Mouse (Mus musculus): Measurements from ENCODE around the gene Ptpn1. TPM values are rescaled to one million over a fixed set of nuclear protein-coding genes. Genes with fewer than 3 reads are reported as not detected.
A peak's percentile ranks its signal among the peaks of the same experiment; 100 is the strongest.

Ptpn1 gene
- polyA plus RNA-seq, 1 experiment from 2014 or later, result 56.7 TPM

DNA sequence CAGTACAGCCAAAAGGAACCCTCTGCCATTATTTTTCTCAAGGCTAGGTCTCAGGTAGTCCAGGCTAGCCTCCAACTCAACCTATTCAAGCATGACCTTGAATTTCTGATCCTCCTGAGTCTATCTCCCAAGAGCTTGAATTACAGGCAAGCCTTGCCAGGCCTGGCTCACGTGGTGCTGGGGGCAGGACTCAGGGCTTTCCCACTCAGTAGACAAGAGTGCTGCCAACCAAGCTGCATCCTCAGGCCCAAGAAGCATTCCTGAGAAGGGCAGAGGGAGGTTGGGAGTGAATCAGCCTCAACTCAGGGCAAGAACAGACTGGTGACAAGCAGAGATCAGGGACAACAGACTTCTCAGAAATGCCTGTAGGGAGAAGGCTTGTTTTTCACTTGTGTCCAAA is 12.8 kb upstream of the Ptpn1 start:
- Histone ChIP-seq H3K27me3 (ENCODE audit: insufficient read depth, low read length) (no peaks in the 10 kb centered on the region), H3K27ac (ENCODE audit: low read length) (no peak overlapping the region), H3K4me1 (ENCODE audit: insufficient read depth, low read length) (no peaks in the 10 kb centered on the region), H3K9ac (replicated peaks; ENCODE audit: low read length) (no peak overlapping the region), H3K9me3 (ENCODE audit: low read length) (no peaks in the 10 kb centered on the region), H3K36me3 (ENCODE audit: insufficient read depth, low read length) (no peaks in the 10 kb centered on the region), H3K4me3 (ENCODE audit: low read length) (no peak overlapping the region), H3K4me2 (replicated peaks; ENCODE audit: low read depth, low read length) (no peak overlapping the region)
- ATAC-seq (ENCODE audit: low FRiP score, low TSS enrichment), result no peak
- WGBS, result 58% methylated on average over 1 of the region's 1 CpGs

DNA sequence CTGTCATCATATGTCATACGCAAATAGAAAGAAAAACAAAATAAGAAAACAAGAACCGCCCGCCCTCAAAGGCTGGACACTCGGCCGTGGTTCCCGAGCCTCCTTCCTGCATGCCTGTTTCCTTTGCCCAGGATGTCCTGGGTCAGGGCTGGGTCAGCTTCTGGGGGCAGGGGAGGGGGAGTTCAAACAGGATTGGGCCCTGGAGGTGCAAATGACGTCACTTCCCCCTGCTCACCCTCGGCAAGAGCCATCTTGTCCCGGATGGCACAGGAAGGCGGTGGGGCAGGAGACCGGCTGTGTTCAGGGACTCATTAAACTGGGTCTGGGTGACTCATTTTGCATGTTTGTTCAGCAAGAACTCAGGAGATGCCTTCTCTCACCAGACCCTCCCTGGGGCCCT is 11.8 kb upstream of the Ptpn1 start:
- 40% methylated on average over 11 of the region's 11 CpGs for WGBS
- ATAC-seq (ENCODE audit: low FRiP score, low TSS enrichment), result no peak; the same call in 1 of the 2 replicates
- no peaks in the 10 kb centered on the region for H3K4me1 ChIP-seq (ENCODE audit: insufficient read depth, low read length)
- no peaks in the 10 kb centered on the region for H3K9me3 ChIP-seq (ENCODE audit: low read length)
- no peak overlapping the region for H3K9ac ChIP-seq (replicated peaks; ENCODE audit: low read length)
- no peak overlapping the region for H3K4me3 ChIP-seq (ENCODE audit: low read length)
- no peak overlapping the region for H3K4me2 ChIP-seq (replicated peaks; ENCODE audit: low read depth, low read length)
- no peaks in the 10 kb centered on the region for H3K27me3 ChIP-seq (ENCODE audit: insufficient read depth, low read length)
- H3K27ac ChIP-seq (ENCODE audit: low read length), result 0 out of 2 replicates have a peak overlapping the region, but pooled peaks have one; percentile 26
- no peaks in the 10 kb centered on the region for H3K36me3 ChIP-seq (ENCODE audit: insufficient read depth, low read length)

DNA sequence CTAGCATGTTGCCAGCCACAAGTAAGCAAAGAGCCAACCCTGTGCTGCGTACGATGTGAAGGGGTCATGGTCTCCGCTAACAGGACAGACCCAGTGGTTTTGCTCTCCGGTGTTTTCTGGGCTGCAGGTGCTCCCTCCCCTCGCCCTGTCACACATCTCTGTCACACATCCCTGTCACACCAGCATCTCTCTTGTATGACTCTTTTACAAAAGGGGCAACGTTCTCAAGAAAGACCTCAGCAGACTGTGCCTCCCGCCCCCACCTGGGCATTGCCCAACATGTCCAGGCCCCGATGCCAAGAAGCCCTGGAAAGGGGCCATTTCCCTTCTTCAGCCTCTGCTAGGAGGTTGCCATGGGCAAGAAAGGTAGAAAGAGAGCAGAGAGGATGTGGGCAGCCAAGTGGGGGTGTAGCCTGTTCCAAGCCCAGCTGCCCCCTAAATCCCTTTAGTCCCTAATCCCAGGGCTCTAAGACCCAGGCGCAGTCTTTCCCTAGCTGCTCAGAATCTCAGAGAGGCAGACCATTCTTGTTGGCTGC is 10.8 kb upstream of the Ptpn1 start:
- H3K4me2 ChIP-seq (replicated peaks; ENCODE audit: low read depth, low read length), result no peak overlapping the region
- ATAC-seq (ENCODE audit: low FRiP score, low TSS enrichment), result no peak
- H3K9me3 ChIP-seq (ENCODE audit: low read length), result no peaks in the 10 kb centered on the region
- H3K4me3 ChIP-seq (ENCODE audit: low read length), result no peak overlapping the region
- H3K27me3 ChIP-seq (ENCODE audit: insufficient read depth, low read length), result no peaks in the 10 kb centered on the region
- peaks cover 2% of the 10 kb centered on the region; the same call in 1 of the 2 replicates for H3K4me1 ChIP-seq (ENCODE audit: insufficient read depth, low read length)
- 92% methylated on average over 9 of the region's 9 CpGs for WGBS
- H3K27ac ChIP-seq (ENCODE audit: low read length), result no peak overlapping the region
- H3K36me3 ChIP-seq (ENCODE audit: insufficient read depth, low read length), result no peaks in the 10 kb centered on the region
- no peak overlapping the region for H3K9ac ChIP-seq (replicated peaks; ENCODE audit: low read length)

DNA sequence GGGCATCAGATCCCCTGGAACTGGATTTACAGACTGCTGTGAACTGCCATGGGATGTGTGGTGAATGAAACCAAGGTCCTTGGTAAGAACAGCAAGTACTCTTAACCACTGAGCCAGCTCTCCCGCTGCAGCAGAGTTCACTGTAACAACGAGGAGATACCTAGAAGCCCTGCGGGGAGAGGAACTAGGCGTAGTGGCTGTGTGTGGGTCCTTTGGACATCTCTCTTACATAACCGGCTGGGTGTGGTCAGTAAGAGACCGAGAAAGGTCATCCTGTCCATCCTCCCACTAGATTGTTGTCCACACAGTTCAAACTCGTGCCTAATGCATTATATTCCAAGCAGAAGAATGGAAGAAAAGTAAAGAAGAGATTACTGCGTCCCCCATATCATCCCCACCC is 10.0 kb upstream of the Ptpn1 start:
- 77% methylated on average over 8 of the region's 8 CpGs for WGBS
- H3K9ac ChIP-seq (replicated peaks; ENCODE audit: low read length), result no peak overlapping the region

GRCm38 (mm10) chr2:167924011-167924410 is 7.8 kb upstream of the Ptpn1 start:
- WGBS, result 89% methylated on average over 5 of the region's 5 CpGs
- H3K36me3 ChIP-seq (ENCODE audit: insufficient read depth, low read length), result no peaks in the 10 kb centered on the region
- ATAC-seq (ENCODE audit: low FRiP score, low TSS enrichment), result no peak

More for the DNA sequence above, 10.0 kb upstream of the Ptpn1 start:
- ATAC-seq (ENCODE audit: low FRiP score, low TSS enrichment), result no peak
- Histone ChIP-seq H3K4me1 (ENCODE audit: insufficient read depth, low read length) (peaks cover 2% of the 10 kb centered on the region; the same call in 1 of the 2 replicates), H3K27ac (ENCODE audit: low read length) (no peak overlapping the region), H3K4me2 (replicated peaks; ENCODE audit: low read depth, low read length) (no peak overlapping the region), H3K27me3 (ENCODE audit: insufficient read depth, low read length) (no peaks in the 10 kb centered on the region), H3K4me3 (ENCODE audit: low read length) (no peak overlapping the region), H3K36me3 (ENCODE audit: insufficient read depth, low read length) (no peaks in the 10 kb centered on the region), H3K9me3 (ENCODE audit: low read length) (no peaks in the 10 kb centered on the region)

GRCm38 (mm10) chr2:167924803-167925604 is 6.9 kb upstream of the Ptpn1 start:
- 1% methylated on average over 29 of the region's 29 CpGs for WGBS
- ATAC-seq (ENCODE audit: low FRiP score, low TSS enrichment), result peak; percentile 69
- peaks cover 9% of the 10 kb centered on the region; the same call in 1 of the 2 replicates for H3K4me1 ChIP-seq (ENCODE audit: insufficient read depth, low read length)
- H3K36me3 ChIP-seq (ENCODE audit: insufficient read depth, low read length), result no peaks in the 10 kb centered on the region
- H3K9ac ChIP-seq (replicated peaks; ENCODE audit: low read length), result peak overlapping the region; percentile 68
- peak overlapping the region; percentile 89 for H3K27ac ChIP-seq (ENCODE audit: low read length)
- no peaks in the 10 kb centered on the region for H3K27me3 ChIP-seq (ENCODE audit: insufficient read depth, low read length)
- peak overlapping the region; percentile 50 for H3K4me3 ChIP-seq (ENCODE audit: low read length)
- H3K4me2 ChIP-seq (replicated peaks; ENCODE audit: low read depth, low read length), result peak overlapping the region; percentile 81
- H3K9me3 ChIP-seq (ENCODE audit: low read length), result no peaks in the 10 kb centered on the region

More at GRCm38 (mm10) chr2:167924011-167924410, 7.8 kb upstream of the Ptpn1 start:
- Histone ChIP-seq H3K9ac (replicated peaks; ENCODE audit: low read length) (no peak overlapping the region), H3K27me3 (ENCODE audit: insufficient read depth, low read length) (no peaks in the 10 kb centered on the region), H3K27ac (ENCODE audit: low read length) (no peak overlapping the region), H3K4me1 (ENCODE audit: insufficient read depth, low read length) (peaks cover 9% of the 10 kb centered on the region; the same call in 1 of the 2 replicates), H3K4me2 (replicated peaks; ENCODE audit: low read depth, low read length) (no peak overlapping the region), H3K4me3 (ENCODE audit: low read length) (no peak overlapping the region), H3K9me3 (ENCODE audit: low read length) (no peaks in the 10 kb centered on the region)

- Histone ChIP-seq H3K4me3 (ENCODE audit: low read length) (no peak overlapping the region), H3K9me3 (ENCODE audit: low read length) (no peaks in the 10 kb centered on the region), H3K27ac (ENCODE audit: low read length) (no peak overlapping the region), H3K9ac (replicated peaks; ENCODE audit: low read length) (no peak overlapping the region), H3K4me1 (ENCODE audit: insufficient read depth, low read length) (peaks cover 9% of the 10 kb centered on the region; the same call in 1 of the 2 replicates), H3K36me3 (ENCODE audit: insufficient read depth, low read length) (no peaks in the 10 kb centered on the region), H3K4me2 (replicated peaks; ENCODE audit: low read depth, low read length) (no peak overlapping the region), H3K27me3 (ENCODE audit: insufficient read depth, low read length) (no peaks in the 10 kb centered on the region)
- no peak for ATAC-seq (ENCODE audit: low FRiP score, low TSS enrichment)
- 90% methylated on average over 11 of the region's 11 CpGs for WGBS
These were observed 5.7 kb upstream of the Ptpn1 start for GRCm38 (mm10) chr2:167925841-167926800.

DNA sequence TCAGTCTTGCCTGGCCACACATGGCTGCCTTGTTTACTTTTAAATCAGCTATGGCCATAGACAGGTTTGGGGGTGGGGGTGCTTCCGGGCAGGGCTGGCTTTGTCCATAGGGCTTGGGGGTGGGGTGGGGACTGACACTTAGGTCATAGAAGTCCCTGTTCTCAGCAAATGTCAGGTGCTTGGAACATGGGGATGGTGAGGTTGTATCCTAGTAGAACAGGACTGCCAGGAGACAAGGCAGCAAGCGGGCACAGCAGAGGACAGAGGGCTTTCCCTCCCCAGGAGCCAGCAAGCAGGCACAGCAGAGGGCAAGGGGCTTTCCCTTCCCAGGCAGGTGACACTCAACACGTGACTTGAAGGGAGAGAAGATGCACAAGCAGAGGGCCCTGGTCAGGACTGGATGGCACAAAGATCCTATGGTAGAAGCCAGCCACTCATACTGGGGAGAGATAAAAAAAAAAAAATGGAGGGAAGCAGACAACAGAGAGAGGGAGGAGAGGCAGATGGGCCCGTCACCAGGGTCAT is 3.8 kb upstream of the Ptpn1 start:
- Histone ChIP-seq H3K4me3 (ENCODE audit: low read length) (no peak overlapping the region), H3K27me3 (ENCODE audit: insufficient read depth, low read length) (no peaks in the 10 kb centered on the region), H3K4me1 (ENCODE audit: insufficient read depth, low read length) (peaks cover 18% of the 10 kb centered on the region), H3K9ac (replicated peaks; ENCODE audit: low read length) (no peak overlapping the region; the same call in 1 of the 2 replicates), H3K4me2 (replicated peaks; ENCODE audit: low read depth, low read length) (no peak overlapping the region), H3K27ac (ENCODE audit: low read length) (no peak overlapping the region), H3K9me3 (ENCODE audit: low read length) (no peaks in the 10 kb centered on the region), H3K36me3 (ENCODE audit: insufficient read depth, low read length) (no peaks in the 10 kb centered on the region)
- WGBS, result 57% methylated on average over 4 of the region's 4 CpGs
- no peak for ATAC-seq (ENCODE audit: low FRiP score, low TSS enrichment)

GRCm38 (mm10) chr2:167928972-167929371 is 2.9 kb upstream of the Ptpn1 start:
- Histone ChIP-seq H3K36me3 (ENCODE audit: insufficient read depth, low read length) (no peaks in the 10 kb centered on the region), H3K27ac (ENCODE audit: low read length) (no peak overlapping the region), H3K4me2 (replicated peaks; ENCODE audit: low read depth, low read length) (no peak overlapping the region), H3K4me3 (ENCODE audit: low read length) (no peak overlapping the region), H3K9ac (replicated peaks; ENCODE audit: low read length) (no peak overlapping the region), H3K9me3 (ENCODE audit: low read length) (no peaks in the 10 kb centered on the region), H3K4me1 (ENCODE audit: insufficient read depth, low read length) (peaks cover 27% of the 10 kb centered on the region), H3K27me3 (ENCODE audit: insufficient read depth, low read length) (no peaks in the 10 kb centered on the region)
- WGBS, result 82% methylated on average over 3 of the region's 3 CpGs
- ATAC-seq (ENCODE audit: low FRiP score, low TSS enrichment), result no peak

All from kidney, embryonic 16.5 days (tissue).